Mouse (Mus musculus) cerebellum, adult 11-12 months (tissue): Measurements from ENCODE around the gene Wipf2.
A peak's percentile ranks its signal among the peaks of the same experiment; 100 is the strongest.
"Not testable (repeated sequence)": the region's sequence is repeated elsewhere in the genome, so short reads cannot be mapped to it uniquely, and the experiment has no call there.

Experiments used
- DNase-seq: peaks from one replicate; pipeline ENCODE4 v3.0.0; 2022

The Wipf2 gene

DNA sequence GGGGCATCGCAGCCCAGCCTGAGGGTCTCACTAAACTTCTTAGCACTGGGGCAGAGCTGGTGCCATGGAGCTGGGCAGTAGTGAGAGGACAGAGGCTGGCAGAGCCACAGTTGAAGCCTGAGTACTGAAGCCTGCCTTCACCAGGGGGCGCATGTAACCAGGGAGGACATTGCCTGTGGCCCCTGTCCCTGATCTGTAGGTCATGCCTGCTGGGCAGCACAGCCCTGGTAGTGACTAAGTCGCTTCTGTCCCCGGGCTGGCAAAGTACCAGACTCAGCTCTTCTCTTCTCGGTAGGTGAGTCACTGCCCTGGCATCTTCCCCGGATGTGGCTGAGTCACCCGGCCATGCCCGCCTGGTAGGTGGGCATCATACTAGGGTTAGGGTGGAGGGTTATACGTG is 69.7 kb downstream of the Wipf2 start:
- peak; percentile 89 for DNase-seq

DNA sequence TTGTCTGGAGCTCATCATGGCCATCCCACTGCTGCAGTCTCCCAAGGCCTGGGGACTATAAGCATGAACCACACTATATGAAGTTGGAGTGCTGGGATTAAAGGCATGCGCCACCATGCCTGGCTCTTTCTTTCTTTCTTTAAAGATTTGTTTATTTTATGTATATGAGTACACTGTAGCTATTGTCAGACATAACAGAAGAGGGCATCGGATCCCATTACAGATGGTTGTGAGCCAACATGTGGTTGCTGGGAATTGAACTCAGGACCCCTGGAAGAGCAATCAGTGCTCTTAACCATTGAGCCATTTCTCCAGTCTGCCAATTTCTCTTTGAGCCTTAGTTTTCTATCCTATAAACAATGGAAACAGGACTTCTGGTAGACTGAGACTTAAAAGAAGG is 70.4 kb downstream of the Wipf2 start:
- DNase-seq, result not testable (repeated sequence)

GRCm38 (mm10) chr11:98934367-98934766 is 70.9 kb downstream of the Wipf2 start:
- no peak for DNase-seq

- DNase-seq, result peak; percentile 48
These were observed 71.7 kb downstream of the Wipf2 start for GRCm38 (mm10) chr11:98935123-98935522.

GRCm38 (mm10) chr11:98936170-98936569 is 72.7 kb downstream of the Wipf2 start:
- peak; percentile 43 for DNase-seq

DNA sequence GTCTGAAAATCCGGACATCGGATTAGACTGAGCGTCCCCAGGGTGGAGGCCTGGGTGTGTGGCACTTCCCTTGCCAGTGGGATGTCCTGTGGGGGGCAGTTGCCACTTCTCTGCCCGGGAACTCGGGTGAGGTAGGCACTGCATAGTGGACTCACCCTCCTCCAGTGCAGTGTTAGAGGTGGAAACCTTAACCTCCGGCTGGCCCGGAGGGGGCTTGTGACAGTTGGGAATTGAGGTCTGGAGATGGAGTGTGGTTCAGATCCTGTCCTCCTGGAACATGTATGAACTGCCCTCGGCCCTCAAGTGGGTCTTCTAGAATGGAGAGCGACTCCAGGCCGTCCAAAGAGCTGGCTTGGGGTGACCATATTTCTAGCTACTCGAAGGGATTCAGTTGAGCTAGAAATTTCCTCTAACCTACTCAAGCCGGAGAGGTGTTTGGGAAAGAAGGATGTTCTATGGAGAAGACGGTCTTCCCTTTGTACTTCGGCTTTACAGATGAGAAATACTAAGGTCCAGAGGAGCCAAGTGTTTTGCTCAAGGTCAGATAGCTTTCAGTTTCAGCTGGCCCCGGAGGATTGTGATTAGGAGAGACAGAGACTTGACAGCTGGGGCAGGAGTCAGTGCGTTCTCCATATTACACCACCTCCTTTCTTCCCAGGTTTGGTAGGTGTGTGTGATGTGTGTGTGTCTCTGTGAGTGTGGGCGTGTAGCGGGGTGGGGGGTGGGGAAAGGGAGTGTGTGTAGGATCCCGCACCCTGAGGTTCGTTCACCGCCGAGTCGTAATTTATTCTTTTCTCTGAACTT is 73.4 kb downstream of the Wipf2 start:
- peak; percentile 51 for DNase-seq

GRCm38 (mm10) chr11:98937410-98937913 is 74.0 kb downstream of the Wipf2 start:
- peak; percentile 80 for DNase-seq

GRCm38 (mm10) chr11:98937914-98938694 is 74.7 kb downstream of the Wipf2 start:
- DNase-seq, result peak; percentile 58

GRCm38 (mm10) chr11:98938701-98939083 is 75.3 kb downstream of the Wipf2 start:
- DNase-seq, result peak; percentile 60

- DNase-seq, result peak; percentile 67
These were observed 75.9 kb downstream of the Wipf2 start for GRCm38 (mm10) chr11:98939084-98939952.

GRCm38 (mm10) chr11:98939953-98940641 is 76.7 kb downstream of the Wipf2 start:
- peak; percentile 70 for DNase-seq

DNA sequence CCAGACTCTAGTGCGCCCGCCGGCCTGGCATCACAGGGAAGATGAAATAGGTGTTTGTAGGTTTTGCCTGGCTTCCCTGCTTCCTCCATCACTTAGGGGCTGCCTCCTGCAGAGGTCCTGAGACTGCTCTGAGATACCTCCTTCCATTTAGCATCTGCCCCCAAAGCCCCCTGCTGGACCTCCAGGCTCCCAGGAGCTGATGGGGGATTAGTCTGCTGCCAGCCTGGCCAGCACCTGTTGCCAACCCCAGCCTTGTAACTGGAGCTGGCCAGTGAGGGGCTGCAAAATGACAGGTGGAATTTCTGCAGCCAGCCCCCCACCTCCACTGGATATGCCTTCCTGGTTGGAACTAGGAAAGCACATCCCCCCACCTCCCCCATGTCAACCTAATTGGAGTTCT is 77.3 kb downstream of the Wipf2 start:
- peak; percentile 69 for DNase-seq

DNA sequence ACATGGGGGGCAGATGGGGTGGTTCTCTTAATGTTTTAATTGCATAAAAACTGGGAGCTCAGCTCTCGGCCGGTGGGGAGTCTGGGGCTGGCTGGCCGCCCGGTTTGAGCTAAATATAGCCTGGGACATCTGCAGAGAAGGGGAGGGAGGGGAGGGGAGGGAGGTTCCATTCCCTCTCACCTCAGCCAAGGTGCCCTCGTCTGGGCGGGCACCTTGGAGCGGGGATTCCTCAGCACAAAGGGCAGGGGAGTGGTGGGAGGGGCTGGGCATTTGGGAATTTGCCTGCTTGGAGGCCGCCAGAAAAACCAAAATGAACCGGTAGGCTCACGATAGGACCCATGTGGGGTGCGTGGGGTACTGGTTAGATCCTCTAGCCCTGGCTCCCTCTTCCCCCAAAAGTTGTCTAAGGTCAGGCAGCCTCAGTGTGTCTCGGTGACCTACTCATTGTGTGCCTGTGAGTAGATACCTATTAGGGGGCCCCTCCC is 77.9 kb downstream of the Wipf2 start:
- peak; percentile 82 for DNase-seq

GRCm38 (mm10) chr11:98941826-98942550 is 78.5 kb downstream of the Wipf2 start:
- DNase-seq, result peak; percentile 71

GRCm38 (mm10) chr11:98942555-98942922 is 79.1 kb downstream of the Wipf2 start:
- no peak for DNase-seq

DNA sequence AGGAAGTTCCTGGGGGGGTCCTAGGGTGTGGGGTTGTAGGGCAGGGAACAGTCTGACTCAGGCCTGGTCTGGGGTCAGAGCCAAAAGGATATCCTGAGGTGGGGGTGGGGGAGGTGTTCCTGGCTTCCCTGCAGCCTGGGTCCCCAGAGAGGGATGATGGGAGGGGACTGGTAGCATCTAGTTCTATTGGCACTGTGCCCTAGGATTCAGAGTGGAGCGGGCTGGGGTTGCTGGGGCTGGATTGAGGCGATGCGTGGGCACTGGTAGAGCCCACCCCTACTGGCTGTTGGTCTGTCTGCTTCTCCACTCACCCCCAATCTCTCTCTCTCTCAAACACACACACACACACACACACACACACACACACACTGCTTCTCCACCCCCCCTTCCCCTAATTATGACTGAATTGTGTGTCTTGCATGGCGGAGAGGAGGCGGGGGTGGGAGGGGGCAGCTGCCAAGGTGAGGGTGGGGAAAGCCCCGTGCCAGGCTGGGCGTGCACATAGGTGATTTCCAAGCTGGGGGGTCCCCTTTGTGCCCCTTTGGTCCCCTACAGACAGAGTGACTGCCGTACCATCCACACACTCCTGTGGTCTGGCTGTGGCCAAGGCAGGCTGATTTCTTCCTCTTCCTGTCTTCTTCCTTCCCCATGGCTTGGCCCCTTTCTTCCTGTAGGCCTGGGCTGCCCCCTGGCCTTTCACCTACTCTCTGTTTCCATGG is 79.6 kb downstream of the Wipf2 start:
- peak; percentile 61 for DNase-seq

DNA sequence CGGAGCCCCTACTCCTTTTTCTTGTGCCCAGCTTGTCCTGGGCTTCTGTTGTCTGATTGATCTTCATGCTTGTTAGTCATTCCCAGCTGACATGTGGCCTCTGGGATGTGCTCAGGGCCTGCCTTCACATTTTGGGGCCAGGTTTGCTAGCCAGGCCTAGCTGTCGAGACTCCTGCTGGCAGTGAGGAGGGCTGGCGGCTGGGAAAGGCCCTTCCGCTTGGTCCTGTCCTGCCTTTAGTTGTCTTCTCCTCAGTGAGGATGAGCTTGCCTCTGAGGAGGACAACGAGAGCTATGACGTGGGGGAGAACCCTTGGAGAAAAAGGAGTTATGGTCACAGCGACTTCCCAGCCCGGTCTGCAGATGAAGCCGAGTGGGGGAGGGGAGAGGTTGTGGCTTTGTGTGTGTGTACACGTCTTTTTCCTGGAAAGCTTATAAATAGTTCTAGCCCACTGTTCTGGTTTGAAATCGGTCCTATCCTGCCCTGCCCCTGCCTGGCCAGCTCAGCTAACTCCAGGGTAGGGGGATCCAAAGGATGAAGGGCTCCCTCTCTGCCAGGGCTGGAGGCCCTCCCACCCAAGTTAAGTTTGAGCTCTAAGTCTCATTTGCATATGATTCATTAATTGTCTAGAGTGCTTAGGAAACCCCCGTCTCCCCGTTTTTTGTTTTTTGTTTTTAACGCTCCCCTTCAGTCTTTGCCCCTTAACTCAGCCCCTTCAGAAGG is 80.5 kb downstream of the Wipf2 start:
- DNase-seq, result no peak

DNA sequence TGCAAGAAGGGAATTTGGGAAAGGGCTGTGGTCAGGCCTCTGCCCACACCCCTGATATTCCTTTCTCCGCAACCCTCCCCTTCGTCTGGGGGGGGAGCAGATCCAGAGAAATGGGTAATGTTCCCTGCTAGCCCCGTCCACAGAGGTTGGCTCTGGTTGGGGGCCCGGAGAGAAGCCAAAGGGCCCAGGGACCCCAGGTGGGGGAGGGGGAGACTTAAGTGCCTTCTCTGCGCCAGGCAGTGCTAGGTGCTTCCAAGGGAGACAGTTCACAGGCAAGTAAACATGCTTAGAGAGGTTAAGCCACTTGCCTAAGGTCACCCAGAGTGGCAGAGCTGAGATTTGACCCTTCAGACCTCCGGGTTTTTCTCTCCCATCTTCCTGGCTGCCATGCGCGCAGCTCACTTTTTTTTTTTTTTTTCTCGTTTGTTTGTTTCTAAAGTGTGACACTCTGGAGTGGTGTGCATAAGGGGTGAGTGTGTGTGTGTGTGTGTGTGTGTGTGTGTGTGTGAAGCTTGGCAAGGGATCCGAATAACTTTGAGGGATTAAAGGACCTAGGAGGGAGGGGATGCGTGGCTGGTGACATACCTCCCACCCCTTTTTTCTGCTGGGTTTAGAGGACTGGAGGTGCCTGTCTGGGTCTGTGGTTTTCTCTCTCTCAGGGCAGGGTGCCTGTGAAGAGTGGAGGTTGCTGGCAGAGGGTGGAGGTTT is 81.6 kb downstream of the Wipf2 start:
- DNase-seq, result no peak

DNA sequence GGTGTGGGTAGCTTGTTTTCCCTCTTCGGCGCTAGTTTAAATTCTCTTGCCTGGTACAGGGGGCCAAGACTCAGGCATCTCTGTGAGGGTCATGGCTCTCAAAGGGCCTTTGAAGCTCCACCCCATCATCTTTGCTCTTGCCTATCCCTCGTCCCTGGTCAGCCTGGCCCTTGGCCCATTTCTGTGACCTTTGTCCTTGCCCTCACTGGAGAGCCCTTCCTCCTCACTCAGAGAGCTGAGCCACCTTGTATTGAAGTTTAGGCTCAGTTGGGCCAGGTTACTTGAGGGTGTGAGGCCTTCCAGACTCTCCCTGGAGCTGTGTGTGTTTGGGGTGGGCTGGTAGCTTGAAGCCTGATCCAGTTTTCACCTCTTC is 82.2 kb downstream of the Wipf2 start:
- DNase-seq, result no peak
